Mouse (Mus musculus): ENCODE data around the gene Gm21976. TPM values are rescaled to one million over a fixed set of nuclear protein-coding genes. Genes with fewer than 3 reads are reported as not detected.

Gene Gm21976
- not detected for total RNA-seq (2023)

DNA sequence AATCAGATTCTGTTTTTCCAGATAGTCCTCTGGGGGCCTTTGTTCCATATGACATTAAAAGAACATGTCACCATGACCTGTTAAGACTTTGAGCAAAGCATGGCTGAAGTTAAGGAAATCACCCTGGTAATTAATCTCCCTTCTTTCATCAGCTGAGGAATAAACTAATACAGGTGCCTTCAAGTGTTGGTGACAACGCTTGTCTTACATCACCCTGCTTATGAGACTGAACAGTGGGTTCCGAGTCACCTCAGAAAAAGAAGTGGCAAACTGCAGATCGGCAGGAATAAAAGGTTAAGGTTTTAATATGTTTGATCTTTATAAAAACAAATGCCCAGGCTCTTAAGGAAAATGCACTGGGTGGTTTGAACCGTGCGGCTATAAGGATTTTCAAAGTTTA is at the start of gene Gm21976:
Gene Gm21976 (plus strand): TSS at position 202 of the 400 bp plus-strand sequence.

GRCm38 (mm10) chr13:98262636-98263457 is 16.8 kb upstream of the Gm21976 start, which contains the start of the genes Utp15 and Ankra2:
Gene Utp15, minus strand, starts transcription at chr13:98263041.
Gene Ankra2, plus strand, starts transcription at chr13:98263074.

GRCm38 (mm10) chr13:98316480-98317245 is 37.0 kb downstream of the Gm21976 start, which contains the start of gene Btf3:
Gene Btf3, minus strand, starts transcription at chr13:98317006.

DNA sequence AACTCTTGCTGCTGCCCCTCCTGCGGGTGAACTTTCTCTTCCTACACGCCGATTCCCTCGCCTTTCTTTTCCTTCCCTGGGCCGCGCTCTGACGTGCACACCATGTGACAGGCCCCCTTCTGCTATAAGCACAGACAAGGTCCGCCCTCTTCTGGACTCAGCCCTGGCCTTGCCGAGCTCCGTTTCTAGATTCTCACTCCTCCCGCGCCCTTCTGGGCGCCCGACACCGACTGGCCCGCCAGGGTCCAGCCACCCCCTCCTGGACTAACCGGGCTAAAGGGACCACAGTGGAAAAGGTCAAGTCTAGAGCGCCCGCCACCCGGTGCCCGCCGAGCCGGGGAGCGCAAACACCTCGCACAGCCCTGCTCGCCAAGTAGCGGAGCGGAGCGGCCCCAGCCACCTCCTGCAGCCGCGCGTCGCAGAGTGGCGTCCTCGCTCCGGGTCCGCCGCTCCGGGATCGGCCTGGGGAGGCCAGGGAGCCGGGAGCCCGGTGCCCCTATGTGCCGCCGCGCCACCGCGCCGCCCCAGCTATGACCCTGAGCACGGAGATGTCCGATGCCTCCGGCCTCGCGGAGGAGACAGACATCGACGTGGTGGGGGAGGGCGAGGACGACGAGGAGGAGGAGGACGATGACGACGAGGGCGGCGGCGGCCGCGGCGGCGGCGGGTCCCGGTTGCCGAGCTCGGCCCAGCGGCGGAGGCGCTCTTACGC is 74.6 kb downstream of the Gm21976 start, which contains the start of gene Foxd1:
Gene Foxd1 (plus strand): TSS at position 153 of the 712 bp plus-strand sequence.

Other genes starting within 250 kb of the Gm21976 start
- under 1 TPM in 1 of 2 experiments, not detected in 1; 0.15 TPM for gene Arhgef28, start 73.4 kb upstream of the Gm21976 start, total RNA-seq (2023)
- gene Utp15, start 16.8 kb upstream of the Gm21976 start, total RNA-seq (2023), result 10 to 100 TPM; 40.5 to 44.4 TPM
- 10 to 100 TPM; 36.8 to 40.8 TPM for gene Ankra2, start 16.8 kb upstream of the Gm21976 start, total RNA-seq (2023)
- 100 to 1,000 TPM; 420 to 430 TPM for gene Btf3, start 37.1 kb downstream of the Gm21976 start, total RNA-seq (2023)
- not detected for gene Foxd1, start 74.4 kb downstream of the Gm21976 start, total RNA-seq (2023)
- not detected for gene Gm10320, start 212.1 kb downstream of the Gm21976 start, total RNA-seq (2023)

All from T-cell, adult 66 days (primary cell).